Mouse (Mus musculus) stomach, embryonic 14.5 days (tissue): ENCODE data around the gene Bckdhb. TPM values are rescaled to one million over a fixed set of nuclear protein-coding genes. Genes with fewer than 3 reads are reported as not detected.

Source experiments
- ATAC-seq: fragments of 200-750 bp; cut with Nextera tagmentation; 2 replicates; pipeline ENCODE4 v1.8.0; 2017; ENCODE audit warnings: low read depth, moderate TSS enrichment; ENCODE audit not compliant: insufficient number of reproducible peaks, insufficient read depth, low FRiP score
- H3K27ac ChIP-seq: fragments of 300-500 bp; sonication (generic); 2 replicates; pipeline ENCODE4 v1.5.1; 2014; ENCODE audit warnings: mild to moderate bottlenecking, low read length, moderate library complexity, mixed read lengths
- H3K27me3 ChIP-seq: fragments of 300-500 bp; sonication (generic); 2 replicates; pipeline ENCODE4 v1.6.1; 2014; ENCODE audit warnings: low read length, control low read depth, mixed read lengths; ENCODE audit not compliant: control insufficient read depth, insufficient read depth
- H3K36me3 ChIP-seq: fragments of 300-500 bp; sonication (generic); 2 replicates; pipeline ENCODE4 v1.6.1; 2014; ENCODE audit warnings: mild to moderate bottlenecking, control low read depth, low read length, moderate library complexity, mixed read lengths; ENCODE audit not compliant: control insufficient read depth, insufficient read depth
- H3K4me1 ChIP-seq: fragments of 300-500 bp; sonication (generic); 2 replicates; pipeline ENCODE4 v1.6.1; 2014; ENCODE audit warnings: low read length, control low read depth, mixed read lengths; ENCODE audit not compliant: control insufficient read depth, insufficient read depth
- H3K4me2 ChIP-seq: fragments of 300-500 bp; sonication (generic); replicated peaks from 2 replicates; pipeline ENCODE4 v1.6.1; 2014; ENCODE audit warnings: low read depth, low read length, control low read depth
- H3K4me3 ChIP-seq: fragments of 300-500 bp; sonication (generic); 2 replicates; pipeline ENCODE4 v1.5.1; 2014; ENCODE audit warnings: low read depth, low read length, control low read depth
- H3K9ac ChIP-seq: fragments of 300-500 bp; sonication (generic); replicated peaks from 2 replicates; pipeline ENCODE4 v1.6.1; 2014; ENCODE audit warnings: low read depth, mild to moderate bottlenecking, control low read depth, low read length, moderate library complexity, mixed read lengths
- H3K9me3 ChIP-seq: fragments of 300-500 bp; sonication (generic); 2 replicates; pipeline ENCODE4 v1.6.1; 2016; ENCODE audit warnings: low read depth, low read length, control low read depth; ENCODE audit not compliant: control insufficient read depth
- WGBS: fragments of 180-500 bp; shearing (Covaris S2); extraction: QIAGEN DNeasy Blood & Tissue Kit; methylation state at CpG from one replicate; pipeline ENCODE4 v1.1.7; 2014; 5-methylcytosine and 5-hydroxymethylcytosine counted together
- polyA plus RNA-seq: library from polyadenylated mRNA; unstranded; fragments of >200 nt; fragmentation: Nextera tagmentation; extraction: Ambion mirVana; gene quantifications from 2 replicates; pipeline ENCODE4 v1.2.1, GENCODE M21; 2014

Gene Bckdhb
- polyA plus RNA-seq, 1 experiment from 2014 or later: 50.3 TPM

DNA sequence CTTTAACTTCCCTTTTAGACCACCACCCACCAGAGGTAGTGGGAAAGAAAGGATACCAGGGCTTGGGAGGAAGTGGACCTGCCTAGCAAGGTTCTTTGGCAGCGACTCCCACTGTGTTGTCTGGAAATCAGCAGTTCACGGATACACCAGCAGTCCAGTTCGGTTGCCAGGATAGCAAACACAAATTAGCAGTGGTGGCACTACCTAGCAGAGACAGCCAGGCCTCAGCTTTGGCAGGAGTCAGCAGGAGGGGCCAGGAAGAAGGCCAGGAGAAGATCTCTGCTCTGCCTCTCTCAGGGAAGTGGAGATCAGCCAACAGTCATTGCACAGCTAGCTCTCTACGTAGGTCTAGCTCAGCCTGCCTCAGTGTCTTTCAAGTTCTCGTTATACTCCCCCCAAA is 159.7 kb downstream of the Bckdhb start:
- 92% methylated on average over 5 of the region's 5 CpGs for WGBS

DNA sequence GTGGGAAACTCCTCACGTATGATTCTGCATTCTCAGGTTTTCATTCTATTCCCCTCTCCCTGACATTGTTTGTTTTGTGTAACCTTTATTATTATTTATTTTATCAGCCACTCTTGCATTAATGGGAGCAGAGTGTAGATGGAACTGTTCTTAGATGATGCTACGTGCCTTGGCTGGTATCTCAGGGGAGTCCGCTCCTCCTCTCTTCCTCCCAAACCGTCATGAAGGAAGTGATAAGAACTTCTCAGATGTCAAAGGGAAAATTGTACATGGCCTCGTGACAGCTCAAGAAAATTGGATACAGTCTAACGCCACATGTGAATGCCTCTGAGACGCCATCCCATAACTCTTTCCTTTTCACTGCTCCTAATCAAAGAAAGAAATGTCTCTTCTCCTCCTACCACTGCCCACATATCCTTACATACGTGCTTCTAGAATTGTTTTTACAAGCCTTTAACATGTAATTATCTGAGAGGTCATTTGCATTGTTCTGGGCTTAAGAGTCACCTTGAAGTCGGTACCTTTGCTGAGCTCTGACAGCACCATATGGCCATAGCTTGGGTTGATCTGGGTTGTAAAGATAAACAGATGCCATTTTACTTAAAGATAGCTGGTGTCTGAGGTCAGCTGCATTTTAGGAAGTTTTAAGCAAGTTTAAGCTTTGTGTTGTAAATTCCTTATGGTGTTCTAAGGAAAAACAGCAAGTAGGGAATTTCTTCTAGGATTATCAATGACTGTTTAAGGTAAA is 165.5 kb downstream of the Bckdhb start:
- H3K4me3 ChIP-seq: no peak overlapping the region
- no peak overlapping the region for H3K4me2 ChIP-seq
- no peak for ATAC-seq
- WGBS: 69% methylated on average over 9 of the region's 9 CpGs
- H3K27me3 ChIP-seq: no peaks in the 10 kb centered on the region
- H3K9ac ChIP-seq: no peak overlapping the region
- no peaks in the 10 kb centered on the region for H3K36me3 ChIP-seq
- H3K4me1 ChIP-seq: no peaks in the 10 kb centered on the region
- H3K27ac ChIP-seq: no peak overlapping the region
- H3K9me3 ChIP-seq: no peaks in the 10 kb centered on the region

More for the DNA sequence above, 159.7 kb downstream of the Bckdhb start:
- H3K4me1 ChIP-seq: no peaks in the 10 kb centered on the region
- H3K27ac ChIP-seq: no peak overlapping the region
- no peak overlapping the region for H3K9ac ChIP-seq
- no peaks in the 10 kb centered on the region for H3K27me3 ChIP-seq
- H3K4me2 ChIP-seq: no peak overlapping the region
- no peak for ATAC-seq
- no peaks in the 10 kb centered on the region for H3K36me3 ChIP-seq
- no peaks in the 10 kb centered on the region for H3K9me3 ChIP-seq
- no peak overlapping the region for H3K4me3 ChIP-seq

DNA sequence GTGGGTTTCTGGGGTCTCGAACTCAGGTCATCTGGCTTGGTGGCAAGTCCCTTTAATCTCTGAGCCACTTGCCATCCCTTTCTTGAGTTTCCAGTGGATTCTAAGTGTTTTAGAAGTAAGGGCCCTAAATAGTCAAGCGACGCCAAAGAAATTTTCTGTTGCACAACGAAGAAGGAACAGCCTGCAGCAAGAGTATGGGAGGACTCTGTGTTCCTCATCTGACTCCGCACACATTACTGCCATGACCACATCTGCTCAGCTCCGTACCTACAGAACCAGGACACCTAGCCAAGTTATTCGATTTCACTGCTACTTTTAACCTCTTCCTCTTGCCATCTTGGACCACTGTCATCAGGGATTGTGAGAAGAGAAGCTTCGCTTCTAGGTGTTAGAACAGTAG is 168.0 kb downstream of the Bckdhb start:
- H3K4me2 ChIP-seq: no peak overlapping the region
- 94% methylated on average over 8 of the region's 8 CpGs for WGBS
- H3K36me3 ChIP-seq: no peaks in the 10 kb centered on the region
- H3K9me3 ChIP-seq: no peaks in the 10 kb centered on the region
- H3K27me3 ChIP-seq: no peaks in the 10 kb centered on the region
- no peak for ATAC-seq
- H3K4me1 ChIP-seq: no peaks in the 10 kb centered on the region
- H3K4me3 ChIP-seq: no peak overlapping the region
- H3K9ac ChIP-seq: no peak overlapping the region
- H3K27ac ChIP-seq: no peak overlapping the region

DNA sequence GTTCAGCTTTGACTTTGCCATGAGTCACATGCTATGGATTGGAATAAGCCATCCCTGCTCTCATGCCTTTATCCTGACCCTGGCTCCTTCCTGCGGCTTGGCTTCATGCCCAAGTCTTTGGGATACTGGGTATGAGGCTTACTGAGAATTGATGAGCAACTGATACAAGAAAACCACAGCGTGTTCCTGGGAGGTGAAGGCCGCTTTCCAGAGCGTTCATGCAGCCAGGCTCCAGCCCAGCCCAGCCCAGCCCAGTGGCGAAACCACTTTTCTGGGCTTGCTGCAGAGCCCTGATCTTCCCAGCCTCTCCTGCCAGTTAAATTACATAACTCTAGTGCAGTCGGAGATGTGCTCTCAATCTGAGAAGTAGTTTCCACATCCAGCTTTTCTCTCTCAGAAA is 169.2 kb downstream of the Bckdhb start:
- Histone ChIP-seq H3K27ac (no peak overlapping the region), H3K4me1 (no peaks in the 10 kb centered on the region), H3K27me3 (no peaks in the 10 kb centered on the region), H3K9ac (no peak overlapping the region), H3K9me3 (no peaks in the 10 kb centered on the region), H3K4me3 (no peak overlapping the region), H3K4me2 (no peak overlapping the region), H3K36me3 (no peaks in the 10 kb centered on the region)
- ATAC-seq: no peak
- WGBS: 86% methylated on average over 6 of the region's 6 CpGs

DNA sequence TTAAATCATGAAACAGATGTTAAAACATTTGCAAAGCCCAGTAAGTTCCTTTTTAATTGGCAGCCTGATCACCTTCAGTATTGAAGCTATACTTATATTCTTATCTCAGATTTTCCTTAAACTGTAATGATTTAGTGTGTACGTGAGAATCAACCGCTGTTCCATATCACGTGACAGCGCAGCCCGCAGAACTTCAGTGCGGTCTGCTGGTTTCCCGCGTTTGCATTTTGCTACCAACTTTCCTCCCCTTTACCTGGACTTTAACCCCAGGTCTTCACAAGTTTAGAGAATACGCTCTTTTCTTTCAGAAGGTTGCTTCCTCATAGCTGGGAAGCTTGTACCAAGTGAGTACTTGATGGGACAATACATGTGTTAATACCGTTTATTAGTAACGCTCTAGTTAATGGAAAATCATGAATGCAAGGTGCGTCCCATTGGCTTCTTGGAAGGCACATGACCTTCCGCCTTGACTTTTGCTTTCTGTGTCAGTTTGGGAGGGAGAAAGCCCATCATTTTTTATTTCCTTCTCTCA is 171.6 kb downstream of the Bckdhb start:
- H3K36me3 ChIP-seq: no peaks in the 10 kb centered on the region
- no peak for ATAC-seq
- H3K9ac ChIP-seq: no peak overlapping the region
- H3K27ac ChIP-seq: no peak overlapping the region
- H3K4me2 ChIP-seq: no peak overlapping the region
- no peaks in the 10 kb centered on the region for H3K4me1 ChIP-seq
- H3K4me3 ChIP-seq: no peak overlapping the region
- no peaks in the 10 kb centered on the region for H3K27me3 ChIP-seq
- WGBS: 95% methylated on average over 13 of the region's 13 CpGs
- no peaks in the 10 kb centered on the region for H3K9me3 ChIP-seq

DNA sequence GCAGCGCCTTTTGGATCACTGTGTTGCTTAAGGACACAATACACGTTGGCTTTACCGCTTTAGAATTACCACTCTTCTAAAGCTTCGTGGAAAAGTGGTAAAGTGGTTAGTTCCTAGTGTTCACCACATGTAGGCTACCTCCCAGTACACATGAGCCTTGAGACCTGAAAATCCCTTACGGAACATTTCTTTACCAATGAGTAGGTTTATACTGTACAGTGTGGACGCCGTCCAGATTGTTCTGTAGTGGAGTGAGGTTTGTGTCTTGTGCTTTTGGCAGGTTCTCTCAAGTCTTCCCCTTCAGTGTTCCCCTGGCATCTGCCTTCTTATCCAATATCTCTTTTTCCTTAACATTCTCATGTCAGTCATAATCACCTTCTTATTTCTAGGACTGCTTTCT is 178.4 kb downstream of the Bckdhb start:
- no peak for ATAC-seq
- 88% methylated on average over 7 of the region's 7 CpGs for WGBS

DNA sequence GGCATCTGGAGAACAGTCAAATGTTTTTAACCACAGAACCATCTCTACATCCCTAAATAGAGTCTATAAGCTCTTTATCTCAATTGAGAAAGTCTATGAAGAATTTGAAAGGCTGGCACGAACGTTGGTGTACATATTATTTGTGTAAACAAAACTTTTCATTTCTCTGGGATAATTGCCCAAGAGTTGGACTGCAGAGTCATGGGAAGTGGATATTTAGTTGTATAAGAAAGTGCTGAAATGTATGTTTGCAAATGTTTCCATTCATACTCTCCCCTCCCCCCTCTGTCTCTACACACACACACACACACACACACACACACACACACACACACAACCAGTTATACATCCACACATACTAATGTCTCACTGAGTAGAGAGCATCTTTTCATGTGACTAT is 181.5 kb downstream of the Bckdhb start:
- Histone ChIP-seq H3K27me3 (no peaks in the 10 kb centered on the region), H3K4me2 (no peak overlapping the region)

More for the DNA sequence above, 178.4 kb downstream of the Bckdhb start:
- H3K4me3 ChIP-seq: no peak overlapping the region
- H3K27ac ChIP-seq: no peak overlapping the region
- H3K4me1 ChIP-seq: peaks cover 7% of the 10 kb centered on the region
- no peak overlapping the region for H3K4me2 ChIP-seq
- H3K27me3 ChIP-seq: no peaks in the 10 kb centered on the region
- no peaks in the 10 kb centered on the region for H3K9me3 ChIP-seq
- H3K36me3 ChIP-seq: no peaks in the 10 kb centered on the region
- H3K9ac ChIP-seq: no peak overlapping the region

DNA sequence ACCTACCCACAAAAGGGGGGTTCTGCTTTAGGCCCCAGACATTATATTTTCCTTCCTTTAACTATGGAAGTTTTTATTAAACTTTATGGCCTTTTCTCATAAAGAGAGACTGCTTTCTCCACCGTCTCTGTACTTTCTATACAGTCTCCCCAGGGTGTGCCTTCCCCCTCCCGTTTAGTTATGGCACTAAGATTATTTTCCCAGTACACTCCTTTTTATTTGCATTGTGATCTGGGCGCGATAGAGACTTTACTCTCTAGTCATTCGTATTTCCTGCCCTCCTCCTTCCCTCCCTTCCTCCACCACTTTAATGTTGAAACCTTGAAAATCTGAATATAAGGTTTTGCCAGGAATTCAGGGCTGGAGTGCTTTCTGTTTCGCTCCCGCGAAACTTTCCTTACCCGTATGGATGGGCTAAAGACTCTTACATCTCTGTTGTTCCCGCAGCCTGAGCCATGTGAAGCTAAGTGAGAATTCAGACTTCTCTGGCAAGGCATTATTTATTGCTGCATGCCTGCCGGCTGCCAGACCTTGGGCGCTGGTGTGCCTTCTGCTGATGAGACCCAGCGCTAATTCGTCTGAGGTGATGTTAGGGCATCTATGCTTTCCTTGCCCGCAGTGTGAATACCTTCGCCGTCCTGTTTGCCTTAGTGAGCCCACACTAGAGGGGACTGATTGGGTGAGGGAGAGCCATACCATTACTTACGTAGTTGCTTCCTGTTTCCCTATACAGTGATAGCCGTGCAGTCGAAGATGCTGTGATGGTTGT is 182.3 kb downstream of the Bckdhb start:
- peaks cover 11% of the 10 kb centered on the region for H3K4me1 ChIP-seq
- no peaks in the 10 kb centered on the region for H3K9me3 ChIP-seq
- no peaks in the 10 kb centered on the region for H3K36me3 ChIP-seq
- H3K4me3 ChIP-seq: no peak overlapping the region
- H3K9ac ChIP-seq: no peak overlapping the region
- H3K27me3 ChIP-seq: no peaks in the 10 kb centered on the region
- no peak for ATAC-seq
- WGBS: 52% methylated on average over 20 of the region's 20 CpGs
- peak overlapping the region; percentile 27; the same call in 1 of the 2 replicates for H3K27ac ChIP-seq
- H3K4me2 ChIP-seq: no peak overlapping the region; the same call in 1 of the 2 replicates

More for the DNA sequence above, 181.5 kb downstream of the Bckdhb start:
- H3K27ac ChIP-seq: no peak overlapping the region
- no peak overlapping the region for H3K9ac ChIP-seq
- peaks cover 11% of the 10 kb centered on the region for H3K4me1 ChIP-seq
- H3K4me3 ChIP-seq: no peak overlapping the region
- no peaks in the 10 kb centered on the region for H3K9me3 ChIP-seq
- WGBS: 46% methylated on average over 2 of the region's 2 CpGs
- no peak for ATAC-seq
- H3K36me3 ChIP-seq: no peaks in the 10 kb centered on the region
